Mouse (Mus musculus) neural tube, embryonic 15.5 days (tissue): ENCODE data around the gene Me3. TPM values are rescaled to one million over a fixed set of nuclear protein-coding genes. Genes with fewer than 3 reads are reported as not detected.

Source experiments
- ATAC-seq: fragments of 200-750 bp; cut with Nextera tagmentation; 2 replicates; pipeline ENCODE4 v1.8.0; 2017; ENCODE audit warnings: mild to moderate bottlenecking, moderate TSS enrichment, moderate library complexity; ENCODE audit not compliant: low FRiP score
- H3K27ac ChIP-seq: fragments of 300-500 bp; sonication (generic); replicated peaks from 2 replicates; pipeline ENCODE4 v1.5.1; 2015; ENCODE audit warnings: mild to moderate bottlenecking, inconsistent platforms
- H3K27me3 ChIP-seq: fragments of 300-500 bp; sonication (generic); replicated peaks from 2 replicates; pipeline ENCODE4 v1.6.1; 2015; ENCODE audit warnings: inconsistent platforms
- H3K36me3 ChIP-seq: fragments of 300-500 bp; sonication (generic); 2 replicates; pipeline ENCODE4 v1.6.1; 2015; ENCODE audit warnings: inconsistent platforms
- H3K4me1 ChIP-seq: fragments of 300-500 bp; sonication (generic); 2 replicates; pipeline ENCODE4 v1.6.1; 2015; ENCODE audit warnings: inconsistent platforms
- H3K4me2 ChIP-seq: fragments of 300-500 bp; sonication (generic); 2 replicates; pipeline ENCODE4 v1.6.1; 2015; ENCODE audit warnings: inconsistent platforms, mild to moderate bottlenecking, moderate library complexity
- H3K4me3 ChIP-seq: fragments of 300-500 bp; sonication (generic); replicated peaks from 2 replicates; pipeline ENCODE4 v1.5.1; 2015; ENCODE audit warnings: mild to moderate bottlenecking, inconsistent platforms
- H3K9ac ChIP-seq: fragments of 300-500 bp; sonication (generic); replicated peaks from 2 replicates; pipeline ENCODE4 v1.6.1; 2015; ENCODE audit warnings: mild to moderate bottlenecking, inconsistent platforms
- H3K9me3 ChIP-seq: fragments of 300-500 bp; sonication (generic); replicated peaks from 2 replicates; pipeline ENCODE4 v1.6.1; 2016; ENCODE audit warnings: inconsistent platforms
- WGBS: fragments of 180-500 bp; shearing (Covaris S2); methylation state at CpG from one replicate; pipeline ENCODE4 v1.1.7; 2015; ENCODE audit warnings: mixed read lengths; 5-methylcytosine and 5-hydroxymethylcytosine counted together
- polyA plus RNA-seq: library from polyadenylated mRNA; unstranded; fragments of >200 nt; fragmentation: Nextera tagmentation; extraction: Ambion mirVana; gene quantifications from 2 replicates; pipeline ENCODE4 v1.2.1, GENCODE M21; 2015

Me3 gene
- polyA plus RNA-seq, 1 experiment from 2014 or later, result 19.1 TPM

- Histone ChIP-seq H3K27me3 (no peaks in the 10 kb centered on the region), H3K36me3 (no peaks in the 10 kb centered on the region), H3K4me2 (no peak overlapping the region), H3K4me1 (no peaks in the 10 kb centered on the region), H3K4me3 (no peak overlapping the region), H3K9ac (no peak overlapping the region), H3K27ac (no peak overlapping the region), H3K9me3 (no peaks in the 10 kb centered on the region)
- WGBS, result 91% methylated on average over 5 of the region's 5 CpGs
- ATAC-seq, result no peak
Observed at GRCm38 (mm10) chr7:89842404-89842715, 210.2 kb downstream of the Me3 start.

- Histone ChIP-seq H3K4me3 (no peak overlapping the region), H3K27ac (no peak overlapping the region), H3K9ac (no peak overlapping the region), H3K27me3 (no peaks in the 10 kb centered on the region), H3K4me1 (no peaks in the 10 kb centered on the region), H3K4me2 (no peak overlapping the region), H3K36me3 (no peaks in the 10 kb centered on the region), H3K9me3 (no peaks in the 10 kb centered on the region)
- no peak for ATAC-seq
- WGBS, result 50% methylated on average over 6 of the region's 6 CpGs
Observed at GRCm38 (mm10) chr7:89843121-89843520, 210.9 kb downstream of the Me3 start.

GRCm38 (mm10) chr7:89843533-89843932 is 211.3 kb downstream of the Me3 start:
- Histone ChIP-seq H3K9ac (no peak overlapping the region), H3K27me3 (no peaks in the 10 kb centered on the region), H3K4me3 (no peak overlapping the region), H3K4me2 (no peak overlapping the region), H3K27ac (no peak overlapping the region), H3K4me1 (no peaks in the 10 kb centered on the region), H3K36me3 (no peaks in the 10 kb centered on the region), H3K9me3 (no peaks in the 10 kb centered on the region)
- no peak for ATAC-seq
- WGBS, result 34% methylated on average over 6 of the region's 6 CpGs

- Histone ChIP-seq H3K9ac (no peak overlapping the region), H3K9me3 (no peaks in the 10 kb centered on the region), H3K36me3 (no peaks in the 10 kb centered on the region), H3K27me3 (no peaks in the 10 kb centered on the region), H3K4me1 (no peaks in the 10 kb centered on the region), H3K27ac (no peak overlapping the region), H3K4me2 (no peak overlapping the region), H3K4me3 (no peak overlapping the region)
- no peak for ATAC-seq
- 82% methylated on average over 4 of the region's 4 CpGs for WGBS
Observed at GRCm38 (mm10) chr7:89845669-89846068, 213.5 kb downstream of the Me3 start.

GRCm38 (mm10) chr7:89850510-89850909 is 218.3 kb downstream of the Me3 start:
- H3K9me3 ChIP-seq, result no peaks in the 10 kb centered on the region
- H3K4me3 ChIP-seq, result no peak overlapping the region
- H3K4me1 ChIP-seq, result no peaks in the 10 kb centered on the region; the same call in 1 of the 2 replicates
- H3K27me3 ChIP-seq, result no peaks in the 10 kb centered on the region
- H3K4me2 ChIP-seq, result no peak overlapping the region
- H3K36me3 ChIP-seq, result no peaks in the 10 kb centered on the region
- WGBS, result 83% methylated on average over 3 of the region's 3 CpGs
- no peak for ATAC-seq
- H3K27ac ChIP-seq, result no peak overlapping the region
- H3K9ac ChIP-seq, result no peak overlapping the region

GRCm38 (mm10) chr7:89852158-89853095 is 220.2 kb downstream of the Me3 start:
- WGBS, result 78% methylated on average over 10 of the region's 10 CpGs
- H3K9me3 ChIP-seq, result no peaks in the 10 kb centered on the region
- no peak for ATAC-seq
- no peak overlapping the region for H3K27ac ChIP-seq
- H3K4me1 ChIP-seq, result peaks cover 6% of the 10 kb centered on the region
- no peak overlapping the region for H3K4me2 ChIP-seq
- H3K9ac ChIP-seq, result no peak overlapping the region
- H3K36me3 ChIP-seq, result no peaks in the 10 kb centered on the region
- H3K27me3 ChIP-seq, result no peaks in the 10 kb centered on the region
- H3K4me3 ChIP-seq, result no peak overlapping the region

GRCm38 (mm10) chr7:89853131-89853530 is 220.9 kb downstream of the Me3 start:
- Histone ChIP-seq H3K27me3 (no peaks in the 10 kb centered on the region), H3K4me2 (no peak overlapping the region), H3K36me3 (no peaks in the 10 kb centered on the region), H3K4me1 (peaks cover 6% of the 10 kb centered on the region), H3K9ac (no peak overlapping the region), H3K9me3 (no peaks in the 10 kb centered on the region), H3K4me3 (no peak overlapping the region), H3K27ac (no peak overlapping the region)
- WGBS, result 84% methylated on average over 5 of the region's 5 CpGs
- ATAC-seq, result no peak

- no peaks in the 10 kb centered on the region for H3K9me3 ChIP-seq
- no peak for ATAC-seq
- H3K4me1 ChIP-seq, result peaks cover 6% of the 10 kb centered on the region
- H3K27ac ChIP-seq, result no peak overlapping the region
- H3K27me3 ChIP-seq, result no peaks in the 10 kb centered on the region
- WGBS, result 90% methylated on average over 1 of the region's 1 CpGs
- no peak overlapping the region for H3K4me3 ChIP-seq
- no peaks in the 10 kb centered on the region for H3K36me3 ChIP-seq
- H3K4me2 ChIP-seq, result no peak overlapping the region
- H3K9ac ChIP-seq, result no peak overlapping the region
Observed at GRCm38 (mm10) chr7:89855196-89855595, 223.0 kb downstream of the Me3 start.

GRCm38 (mm10) chr7:89856440-89857217 is 224.4 kb downstream of the Me3 start:
- H3K9me3 ChIP-seq, result no peaks in the 10 kb centered on the region
- H3K27ac ChIP-seq, result no peak overlapping the region
- ATAC-seq, result no peak
- H3K4me3 ChIP-seq, result no peak overlapping the region
- peaks cover 6% of the 10 kb centered on the region for H3K4me1 ChIP-seq
- H3K9ac ChIP-seq, result no peak overlapping the region
- WGBS, result 44% methylated on average over 17 of the region's 17 CpGs
- H3K27me3 ChIP-seq, result no peaks in the 10 kb centered on the region
- no peaks in the 10 kb centered on the region for H3K36me3 ChIP-seq
- peak overlapping the region; percentile 25; the same call in 1 of the 2 replicates for H3K4me2 ChIP-seq

GRCm38 (mm10) chr7:89864769-89865168 is 232.6 kb downstream of the Me3 start:
- Histone ChIP-seq H3K36me3 (no peaks in the 10 kb centered on the region), H3K9me3 (no peaks in the 10 kb centered on the region), H3K4me1 (no peaks in the 10 kb centered on the region), H3K4me2 (no peak overlapping the region), H3K27ac (no peak overlapping the region), H3K27me3 (no peaks in the 10 kb centered on the region), H3K4me3 (no peak overlapping the region), H3K9ac (no peak overlapping the region)
- no peak for ATAC-seq
- 95% methylated on average over 1 of the region's 1 CpGs for WGBS

- 78% methylated on average over 5 of the region's 5 CpGs for WGBS
Observed at GRCm38 (mm10) chr7:89867221-89867620, 235.0 kb downstream of the Me3 start.

GRCm38 (mm10) chr7:89879686-89880085 is 247.5 kb downstream of the Me3 start:
- WGBS, result 54% methylated on average over 1 of the region's 1 CpGs
- no peaks in the 10 kb centered on the region for H3K36me3 ChIP-seq

More at GRCm38 (mm10) chr7:89867221-89867620, 235.0 kb downstream of the Me3 start:
- H3K9me3 ChIP-seq, result no peaks in the 10 kb centered on the region
- H3K4me1 ChIP-seq, result no peaks in the 10 kb centered on the region
- ATAC-seq, result no peak
- H3K4me3 ChIP-seq, result no peak overlapping the region
- H3K36me3 ChIP-seq, result no peaks in the 10 kb centered on the region
- no peak overlapping the region for H3K4me2 ChIP-seq
- no peak overlapping the region for H3K27ac ChIP-seq
- H3K27me3 ChIP-seq, result no peaks in the 10 kb centered on the region
- no peak overlapping the region for H3K9ac ChIP-seq

More at GRCm38 (mm10) chr7:89879686-89880085, 247.5 kb downstream of the Me3 start:
- Histone ChIP-seq H3K4me2 (no peak overlapping the region), H3K27ac (no peak overlapping the region), H3K4me3 (no peak overlapping the region), H3K9ac (no peak overlapping the region), H3K4me1 (no peaks in the 10 kb centered on the region), H3K27me3 (no peaks in the 10 kb centered on the region), H3K9me3 (no peaks in the 10 kb centered on the region)
- ATAC-seq, result no peak
